Mouse (Mus musculus) ES-E14 (cell line): ENCODE results near the gene Spata13. TPM values are rescaled to one million over a fixed set of nuclear protein-coding genes. Genes with fewer than 3 reads are reported as not detected.

Experiments
- DNase-seq: peaks from one replicate; pipeline ENCODE4 v3.0.0-alpha.2; 2013; ENCODE audit warnings: low read depth, low spot score
- H3K27ac ChIP-seq: 2 replicates; pipeline ENCODE4 v1.5.1; 2012; ENCODE audit warnings: low read depth, mild to moderate bottlenecking, low read length, moderate library complexity, mixed read lengths; ENCODE audit not compliant: poor library complexity, insufficient read depth, severe bottlenecking
- H3K36me3 ChIP-seq: 2 replicates; pipeline ENCODE4 v1.6.1; 2012; ENCODE audit warnings: mild to moderate bottlenecking, low read length, moderate library complexity, mixed read lengths; ENCODE audit not compliant: control insufficient read depth, poor library complexity, insufficient read depth, severe bottlenecking
- H3K4me1 ChIP-seq, 2 experiments: fragments of 150-350 bp in 1 of 2; sonication (generic) in 1 of 2; 2 replicates each; pipeline ENCODE4 v1.6.1; 2012; ENCODE audit warnings: low read length in 2 of 2, mild to moderate bottlenecking in 1 of 2, mixed read lengths in 1 of 2; ENCODE audit not compliant: control insufficient read depth in 2 of 2, insufficient read depth in 2 of 2, poor library complexity in 1 of 2
- H3K4me3 ChIP-seq, 2 experiments: fragments of 150-350 bp in 1 of 2; sonication (generic) in 1 of 2; 2 replicates each; pipeline ENCODE4 v1.5.1; 2012; ENCODE audit warnings: low read length in 2 of 2, low read depth in 1 of 2, mild to moderate bottlenecking in 1 of 2, mixed read lengths in 1 of 2; ENCODE audit not compliant: insufficient read depth in 1 of 2, poor library complexity in 1 of 2, severe bottlenecking in 1 of 2
- H3K9ac ChIP-seq: 2 replicates; pipeline ENCODE4 v1.6.1; 2012; ENCODE audit warnings: low read depth, mild to moderate bottlenecking, low read length, mixed read lengths; ENCODE audit not compliant: poor library complexity, insufficient read depth, severe bottlenecking
- H3K9me3 ChIP-seq: fragments of 150-350 bp; sonication (generic); 2 replicates; pipeline ENCODE4 v1.6.1; 2012; ENCODE audit warnings: low read depth, mild to moderate bottlenecking, low read length; ENCODE audit not compliant: control insufficient read depth, insufficient read depth
- CHD2 ChIP-seq: IDR thresholded peaks from 2 replicates; pipeline ENCODE4 v1.6.1; 2014; ENCODE audit warnings: mild to moderate bottlenecking, low read depth, low read length, inconsistent platforms
- HCFC1 ChIP-seq: IDR thresholded peaks from 2 replicates; pipeline ENCODE4 v1.6.1; 2012; ENCODE audit warnings: low read length, inconsistent platforms, borderline replicate concordance; ENCODE audit not compliant: insufficient read depth
- MAFK ChIP-seq: IDR thresholded peaks from 2 replicates; pipeline ENCODE4 v1.6.1; 2014; ENCODE audit warnings: mild to moderate bottlenecking, low read depth, low read length, inconsistent platforms; ENCODE audit not compliant: insufficient read depth
- ZC3H11A ChIP-seq: IDR thresholded peaks from 2 replicates; pipeline ENCODE4 v1.6.1; 2012; ENCODE audit warnings: low read depth, mild to moderate bottlenecking, inconsistent platforms, low read length, borderline replicate concordance
- ZNF384 ChIP-seq: IDR thresholded peaks from 2 replicates; pipeline ENCODE4 v1.6.1; 2012; ENCODE audit warnings: low read depth, low read length, inconsistent platforms
- in situ Hi-C, 2 experiments: fragments of 600-800 bp; cut with MboI; formaldehyde crosslinking; loops; one replicate each; pipeline ENCODE4 v1.15.1; 2025; ENCODE audit warnings: low sequenced_read_pairs in 2 of 2, inconsistent platforms in 1 of 2; ENCODE audit not compliant: unreplicated experiment in 2 of 2
- total RNA-seq: library from RNA; depleted of rRNA; stranded (reverse); fragments of 300-350 nt; gene quantifications from 2 replicates; pipeline ENCODE4 v1.2.3, GENCODE M21; 2012

The Spata13 gene
- total RNA-seq, 1 experiment: 14.9 TPM

- Histone ChIP-seq H3K4me1 (peaks cover 0 to 5% of the 10 kb centered on the region in 2 experiments; a peak in 1 of 4 replicates), H3K27ac (no peak overlapping the region), H3K4me3 (no peak overlapping the region), H3K36me3 (no peaks in the 10 kb centered on the region), H3K9me3 (no peaks in the 10 kb centered on the region), H3K9ac (no peak overlapping the region)
- in situ Hi-C loops: no loop called here
- TF ChIP-seq ZNF384: no peak
- TF ChIP-seq MAFK: no peak
- no peak for TF ChIP-seq ZC3H11A
- TF ChIP-seq CHD2: no peak
- TF ChIP-seq HCFC1: no peak
- DNase-seq: no peak
Observed at GRCm38 (mm10) chr14:60592822-60593221, 41.0 kb upstream of the Spata13 start.

GRCm38 (mm10) chr14:60597571-60597970 lies 36.2 kb upstream of the Spata13 start:
- Histone ChIP-seq H3K36me3 (no peaks in the 10 kb centered on the region), H3K9me3 (no peaks in the 10 kb centered on the region), H3K27ac (no peak overlapping the region), H3K4me3 (no peak overlapping the region), H3K4me1 (peaks cover 0 to 1% of the 10 kb centered on the region in 2 experiments; a peak in 1 of 4 replicates), H3K9ac (no peak overlapping the region)
- DNase-seq: no peak
- no peak for TF ChIP-seq ZC3H11A
- no peak for TF ChIP-seq CHD2
- no peak for TF ChIP-seq MAFK
- TF ChIP-seq ZNF384: no peak
- no peak for TF ChIP-seq HCFC1
- in situ Hi-C loops: no loop called here

GRCm38 (mm10) chr14:60599044-60599443 lies 34.8 kb upstream of the Spata13 start:
- Histone ChIP-seq H3K9ac (no peak overlapping the region), H3K27ac (no peak overlapping the region), H3K4me3 (no peak overlapping the region), H3K36me3 (no peaks in the 10 kb centered on the region), H3K4me1 (peaks cover 0 to 1% of the 10 kb centered on the region in 2 experiments; a peak in 1 of 4 replicates), H3K9me3 (no peaks in the 10 kb centered on the region)
- DNase-seq: no peak
- in situ Hi-C loops: no loop called here
- TF ChIP-seq MAFK (no peak), ZC3H11A (no peak), ZNF384 (no peak), CHD2 (no peak), HCFC1 (no peak)

GRCm38 (mm10) chr14:60605564-60605963 lies 28.2 kb upstream of the Spata13 start:
- Histone ChIP-seq H3K27ac (no peak overlapping the region), H3K4me3 (no peak overlapping the region), H3K9me3 (no peaks in the 10 kb centered on the region), H3K4me1 (peaks cover 0 to 2% of the 10 kb centered on the region in 2 experiments; a peak in 1 of 4 replicates), H3K36me3 (no peaks in the 10 kb centered on the region), H3K9ac (no peak overlapping the region)
- TF ChIP-seq HCFC1: no peak
- no peak for TF ChIP-seq ZNF384
- no peak for TF ChIP-seq ZC3H11A
- no peak for TF ChIP-seq MAFK
- in situ Hi-C loops: no loop called here
- DNase-seq: no peak

- no peak for DNase-seq
- H3K9ac ChIP-seq: no peak overlapping the region
Observed at GRCm38 (mm10) chr14:60606194-60606593, 27.6 kb upstream of the Spata13 start.

More at GRCm38 (mm10) chr14:60606194-60606593, 27.6 kb upstream of the Spata13 start:
- Histone ChIP-seq H3K36me3 (no peaks in the 10 kb centered on the region), H3K4me1 (peaks cover 0 to 2% of the 10 kb centered on the region in 2 experiments; a peak in 1 of 4 replicates), H3K27ac (no peak overlapping the region), H3K4me3 (no peak overlapping the region), H3K9me3 (no peaks in the 10 kb centered on the region)
- TF ChIP-seq HCFC1 (no peak), MAFK (no peak), CHD2 (no peak), ZNF384 (no peak)
- in situ Hi-C loops: no loop called here
